Mouse (Mus musculus) urinary bladder, postnatal 25 days (tissue): ENCODE data around the gene Rap2b.

Experiments used
- DNase-seq: peaks from one replicate; pipeline ENCODE4 v3.0.0; 2022; ENCODE audit warnings: low spot score

The Rap2b gene

GRCm38 (mm10) chr3:61386368-61386767 lies 24.9 kb downstream of the Rap2b start:
- DNase-seq, result no peak

- DNase-seq, result no peak
Observed at GRCm38 (mm10) chr3:61391564-61391963, 30.1 kb downstream of the Rap2b start.

- DNase-seq, result no peak
Observed at GRCm38 (mm10) chr3:61392881-61393280, 31.4 kb downstream of the Rap2b start.

- DNase-seq, result no peak
Observed at GRCm38 (mm10) chr3:61393520-61393919, 32.1 kb downstream of the Rap2b start.

GRCm38 (mm10) chr3:61395382-61395781 lies 33.9 kb downstream of the Rap2b start:
- no peak for DNase-seq

GRCm38 (mm10) chr3:61396728-61397127 lies 35.3 kb downstream of the Rap2b start:
- no peak for DNase-seq

- DNase-seq, result no peak
Observed at GRCm38 (mm10) chr3:61400823-61401387, 39.5 kb downstream of the Rap2b start.

- no peak for DNase-seq
Observed at GRCm38 (mm10) chr3:61406921-61407320, 45.5 kb downstream of the Rap2b start.

GRCm38 (mm10) chr3:61409683-61410082 lies 48.2 kb downstream of the Rap2b start:
- DNase-seq, result no peak

GRCm38 (mm10) chr3:61415883-61416282 lies 54.4 kb downstream of the Rap2b start:
- no peak for DNase-seq
